Mouse (Mus musculus) telencephalon, adult 2 months (tissue): Measurements from ENCODE around the gene Cd59a.
A peak's percentile ranks its signal among the peaks of the same experiment; 100 is the strongest.
"Not testable (repeated sequence)": the region's sequence is repeated elsewhere in the genome, so short reads cannot be mapped to it uniquely, and the experiment has no call there.

Source experiments
- DNase-seq: peaks from one replicate; pipeline ENCODE4 v3.0.0-alpha.2; 2011; ENCODE audit warnings: low read depth, low spot score

The Cd59a gene

DNA sequence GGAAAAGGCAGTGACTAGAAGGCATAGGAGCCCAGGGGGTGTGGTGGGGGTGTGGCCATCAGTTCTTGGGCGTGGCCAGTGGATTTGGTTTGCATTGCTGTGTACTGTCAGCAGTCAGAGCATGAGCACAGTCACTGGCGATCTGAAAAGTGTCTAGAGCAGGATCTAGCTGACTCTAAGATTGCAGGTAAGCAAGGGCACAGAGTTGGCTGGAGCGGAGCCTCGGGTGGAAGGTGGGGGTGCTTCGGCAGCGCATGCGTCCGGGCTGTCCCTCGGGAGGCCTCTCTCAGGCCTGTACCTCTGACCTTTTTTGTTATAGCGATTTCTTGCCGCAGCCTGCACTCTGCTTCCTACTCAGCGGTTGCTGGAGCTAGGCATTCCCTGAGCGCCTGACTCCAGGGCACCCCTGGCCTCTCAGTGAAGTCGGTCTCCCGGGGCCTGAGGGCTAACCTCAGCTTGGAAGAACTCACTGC lies at the start of gene Cd59a:
Gene Cd59a, plus strand, starts transcription at position 61 of the 473 bp plus-strand sequence.
- DNase-seq: no peak

DNA sequence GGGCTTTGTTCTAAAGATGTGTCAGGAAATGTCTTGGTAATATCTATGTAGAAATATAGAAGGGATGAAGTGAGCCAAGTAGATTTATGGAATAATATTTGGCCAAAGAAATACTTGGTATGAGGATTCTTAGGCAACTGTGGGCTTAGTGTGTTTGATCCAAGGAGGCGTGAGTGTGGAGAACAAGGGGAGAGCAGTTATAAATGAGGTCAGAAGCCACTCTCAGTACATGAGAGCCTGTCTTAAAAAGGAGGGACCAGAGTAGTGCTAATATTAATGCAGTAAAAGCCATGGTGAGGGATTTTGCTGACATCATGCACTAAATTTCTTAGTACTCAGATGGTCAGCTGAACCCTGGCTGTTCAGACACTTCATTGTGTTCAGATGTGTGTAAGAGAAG lies 37.2 kb upstream of the Cd59a start:
- no peak for DNase-seq

DNA sequence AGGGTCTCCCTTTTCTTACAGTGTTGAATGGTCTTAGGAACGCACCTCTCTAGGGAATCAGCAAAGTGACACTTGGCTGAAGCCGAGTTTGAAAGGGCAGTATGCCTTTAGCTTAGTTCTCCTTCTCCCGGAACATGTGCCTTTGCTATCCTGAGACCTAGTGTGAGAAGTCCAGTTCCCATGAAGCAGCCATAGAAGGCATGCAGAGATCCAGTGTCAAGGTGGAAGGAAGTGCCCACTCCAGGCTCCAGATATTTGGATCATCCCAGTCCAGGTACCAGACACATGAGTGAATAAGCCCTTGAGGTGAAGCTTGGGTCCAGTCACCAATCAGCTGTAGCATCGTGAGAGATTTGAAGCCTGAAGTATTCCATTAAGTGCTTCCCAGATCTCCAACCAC lies 36.6 kb upstream of the Cd59a start:
- DNase-seq: no peak

DNA sequence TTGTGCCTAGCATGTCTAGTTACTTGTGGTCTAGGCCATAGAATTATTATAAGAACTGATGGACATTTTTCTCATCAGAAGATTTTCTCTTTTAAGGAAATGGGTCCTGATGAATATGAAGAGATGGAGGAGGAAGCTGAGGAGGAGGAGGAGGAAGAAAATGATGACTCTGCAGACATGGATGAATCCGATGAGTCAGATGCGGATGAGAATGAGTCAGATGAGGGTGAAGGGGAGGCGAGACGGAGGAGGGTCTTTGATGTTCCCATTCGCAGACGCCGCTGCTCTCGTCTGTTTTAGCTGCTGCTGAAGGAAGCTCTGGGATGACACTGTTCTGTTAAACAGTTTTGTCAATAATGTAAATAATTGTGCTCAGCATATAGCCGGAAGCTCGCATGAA lies 35.8 kb upstream of the Cd59a start:
- no peak for DNase-seq

DNA sequence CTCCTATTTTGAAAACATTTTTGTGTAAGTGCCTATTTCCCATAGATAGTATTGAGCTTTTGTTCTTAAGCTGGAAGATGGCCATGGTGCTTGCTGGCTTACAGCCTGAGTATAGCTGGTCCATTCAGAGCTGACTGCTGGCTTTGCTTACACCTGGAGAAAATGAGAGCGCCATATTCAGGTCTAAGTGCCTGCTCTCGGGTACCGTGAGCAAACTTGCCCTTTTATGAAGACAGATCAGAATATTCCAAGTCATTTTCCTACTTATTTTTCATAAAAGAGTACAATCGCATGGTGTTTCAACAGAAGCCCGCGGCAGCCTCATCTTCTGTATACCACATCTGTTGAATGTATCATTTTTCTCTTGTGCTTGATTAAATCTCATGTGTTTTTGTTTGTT lies 34.6 kb upstream of the Cd59a start:
- DNase-seq: no peak

DNA sequence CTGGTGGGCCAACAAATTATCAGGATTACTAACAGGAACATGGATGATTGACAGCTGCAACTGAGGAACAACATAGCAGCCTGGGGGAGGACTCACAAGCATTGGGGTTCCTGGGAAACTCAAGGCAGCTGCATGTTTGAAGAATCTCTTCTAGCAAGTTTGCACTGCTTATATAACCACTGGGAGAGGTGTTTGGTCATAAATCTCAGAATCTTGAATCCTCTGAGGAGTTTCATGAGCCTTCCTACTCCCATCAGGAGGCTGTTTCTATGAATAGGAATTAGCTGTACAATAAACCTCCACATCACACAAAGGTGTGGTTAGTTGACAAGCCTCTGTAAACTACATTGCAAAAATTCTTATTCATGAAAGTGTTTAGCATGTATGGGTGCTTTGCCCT lies 32.9 kb upstream of the Cd59a start:
- DNase-seq: peak; percentile 12

DNA sequence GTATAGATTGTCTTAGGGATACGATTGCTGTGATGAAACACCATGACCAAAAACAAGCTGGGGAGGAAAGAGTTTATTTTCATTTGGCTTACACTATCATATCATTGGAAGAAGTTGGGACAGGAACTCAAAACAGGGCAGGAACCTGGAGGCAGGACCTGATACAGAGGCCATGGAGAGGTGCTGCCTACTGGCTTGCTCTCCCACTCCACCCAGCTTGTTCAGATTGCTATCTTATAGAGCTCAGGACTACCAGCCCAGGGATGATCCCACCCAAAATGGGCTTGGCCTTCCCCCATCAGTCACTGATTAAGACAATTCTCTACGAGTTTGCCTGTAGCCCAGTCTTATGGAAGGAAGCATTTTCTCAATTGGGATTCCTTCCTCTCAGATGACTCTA lies 31.4 kb upstream of the Cd59a start:
- no peak for DNase-seq

DNA sequence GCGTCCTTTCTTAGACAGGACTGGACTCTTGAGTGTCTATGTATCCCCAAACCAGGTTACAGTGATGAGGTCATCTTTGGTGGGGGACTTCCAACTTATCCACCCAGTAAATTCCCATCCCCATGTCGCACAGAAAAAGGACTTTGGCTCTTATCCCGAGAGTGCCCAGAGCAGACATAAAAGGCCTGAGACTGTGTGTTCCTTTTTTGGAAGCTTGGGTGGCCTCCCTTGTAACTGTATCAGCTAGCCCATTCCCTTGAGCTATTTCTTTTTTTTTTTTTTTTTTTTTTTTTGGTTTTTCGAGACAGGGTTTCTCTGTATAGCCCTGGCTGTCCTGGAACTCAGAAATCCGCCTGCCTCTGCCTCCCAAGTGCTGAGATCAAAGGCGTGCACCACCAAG lies 30.1 kb upstream of the Cd59a start, which contains the start of gene Gm10912:
Gene Gm10912, plus strand, starts transcription at position 301 of the 400 bp plus-strand sequence.
- not testable (repeated sequence) for DNase-seq

DNA sequence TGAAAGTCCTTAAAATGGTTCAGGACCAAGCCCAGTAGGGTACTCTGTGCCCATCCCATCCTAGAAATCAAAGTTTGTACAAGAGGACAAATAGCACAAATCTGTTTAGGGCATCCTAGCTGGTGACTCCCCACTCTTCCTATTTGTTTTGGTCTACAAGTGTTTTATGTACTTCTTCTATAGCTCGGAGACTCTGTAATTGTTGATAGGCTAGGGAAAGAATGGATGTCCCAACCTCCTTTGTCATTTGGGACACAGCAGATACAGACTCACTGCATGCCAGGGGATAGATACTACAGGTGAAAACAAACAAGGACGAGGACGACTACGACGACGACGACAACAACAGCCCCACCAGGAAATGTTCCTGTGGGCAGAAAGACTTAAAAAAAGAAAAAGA lies 27.2 kb upstream of the Cd59a start, which contains the start of gene Gm10799:
Gene Gm10799, minus strand, starts transcription at position 101 of the 400 bp plus-strand sequence.
- not testable (repeated sequence) for DNase-seq

DNA sequence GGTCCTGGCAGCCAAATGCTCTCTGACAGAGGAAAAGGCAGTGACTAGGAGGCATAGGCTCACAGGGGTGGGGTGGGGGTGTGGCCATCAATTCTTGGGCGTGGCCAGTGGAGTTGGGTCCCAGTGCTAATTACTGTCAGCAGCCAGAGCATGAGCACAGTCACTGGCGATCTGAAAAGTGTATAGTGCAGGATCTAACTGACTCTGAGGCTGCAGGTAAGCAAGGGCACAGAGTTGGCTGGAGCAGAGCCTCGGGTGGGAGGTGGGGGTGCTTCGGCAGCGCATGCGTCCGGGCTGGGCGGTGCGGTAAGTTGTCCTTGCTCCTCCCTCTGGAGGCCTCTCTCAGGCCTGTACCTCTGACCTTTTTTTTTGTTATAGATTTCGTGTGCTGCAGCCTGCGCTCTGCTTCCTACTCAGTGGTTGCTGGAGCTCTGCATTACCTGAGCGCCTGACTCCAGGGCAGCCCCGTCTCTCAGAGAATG lies 25.9 kb upstream of the Cd59a start, which contains the start of gene Cd59b:
Gene Cd59b, plus strand, starts transcription at position 146 of the 482 bp plus-strand sequence.
- DNase-seq: no peak

DNA sequence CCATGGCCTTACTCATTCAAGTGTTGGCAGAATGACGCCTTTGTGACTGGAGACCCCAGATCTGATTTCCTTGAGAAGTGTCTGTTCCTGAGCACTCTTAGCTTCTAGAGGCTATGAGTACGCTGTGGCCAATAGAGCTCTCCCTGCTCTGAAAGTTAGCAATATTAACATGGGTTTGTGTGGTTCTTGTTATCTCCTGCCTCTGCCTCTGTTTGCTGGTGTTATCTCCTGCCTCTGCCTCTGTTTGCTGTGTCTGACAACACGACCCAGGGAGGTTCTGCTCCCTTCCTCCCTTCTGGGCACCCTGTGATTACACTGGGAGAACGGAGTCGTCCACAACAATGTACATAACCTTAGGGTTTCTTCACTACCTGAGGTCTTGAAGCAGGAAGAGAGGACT lies 17.3 kb upstream of the Cd59a start:
- DNase-seq: not testable (repeated sequence)

DNA sequence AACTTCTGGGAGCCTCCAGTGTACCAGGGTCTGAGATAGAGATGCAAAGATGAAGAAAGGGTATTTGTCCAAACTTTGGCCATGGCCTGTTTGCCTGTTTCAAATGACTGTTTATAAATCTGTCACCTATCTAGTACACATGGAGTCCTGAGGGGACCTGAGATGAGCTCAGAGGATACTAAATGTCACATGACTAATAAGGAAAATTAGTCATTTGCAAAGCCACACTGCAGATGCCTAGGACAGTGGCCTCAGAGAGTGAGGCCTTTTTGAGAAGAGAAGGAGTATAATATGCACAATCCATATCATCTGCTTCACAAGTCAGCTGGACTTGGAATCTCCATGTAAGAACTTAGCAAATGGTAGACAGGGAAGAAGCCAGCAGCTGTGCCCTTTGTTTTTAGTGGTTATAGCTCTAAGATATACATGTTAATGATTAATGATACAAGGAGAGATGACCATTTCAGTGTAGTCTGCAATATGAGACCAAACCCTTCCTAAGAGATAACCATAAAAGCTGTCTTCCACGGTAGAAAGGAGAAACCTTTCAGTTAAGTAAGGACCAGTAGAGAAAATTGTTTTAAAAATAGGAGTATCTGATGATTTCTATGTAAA lies 14.1 kb upstream of the Cd59a start:
- DNase-seq: not testable (repeated sequence)

DNA sequence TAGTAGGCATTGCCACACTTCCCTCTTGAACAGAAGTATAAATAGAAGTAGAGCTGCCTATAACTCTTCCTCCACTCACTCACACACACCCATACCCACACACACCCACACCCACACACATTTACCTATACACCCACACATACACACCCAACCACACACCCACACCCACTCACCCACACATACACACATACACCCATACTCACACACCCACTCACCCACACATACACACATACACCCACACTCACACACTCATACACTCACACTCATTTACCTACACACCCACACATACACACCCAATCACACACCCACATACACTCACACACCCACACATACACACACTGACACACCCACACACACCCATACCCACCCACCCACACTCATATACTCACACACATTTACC lies 13.1 kb upstream of the Cd59a start:
- no peak for DNase-seq

DNA sequence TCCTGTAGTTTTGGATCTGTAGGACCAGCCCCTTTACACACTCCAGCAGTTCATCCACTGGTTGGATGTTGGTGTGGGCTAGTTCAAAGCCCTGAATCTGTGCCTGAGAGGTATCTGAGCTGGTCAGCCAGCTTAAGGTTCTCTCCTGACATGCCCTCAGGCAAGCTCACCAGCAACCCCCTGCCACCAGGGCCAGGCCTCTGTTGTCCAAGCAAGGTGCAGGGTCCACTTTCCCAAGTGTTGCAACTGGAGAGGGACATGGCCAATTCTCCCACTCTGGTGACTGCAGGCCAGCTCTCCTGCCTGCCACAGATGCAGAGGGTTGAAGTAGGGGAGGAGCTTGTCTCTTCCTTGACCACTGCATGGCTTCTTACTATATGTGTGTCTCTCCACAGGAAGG lies 11.6 kb upstream of the Cd59a start:
- not testable (repeated sequence) for DNase-seq

DNA sequence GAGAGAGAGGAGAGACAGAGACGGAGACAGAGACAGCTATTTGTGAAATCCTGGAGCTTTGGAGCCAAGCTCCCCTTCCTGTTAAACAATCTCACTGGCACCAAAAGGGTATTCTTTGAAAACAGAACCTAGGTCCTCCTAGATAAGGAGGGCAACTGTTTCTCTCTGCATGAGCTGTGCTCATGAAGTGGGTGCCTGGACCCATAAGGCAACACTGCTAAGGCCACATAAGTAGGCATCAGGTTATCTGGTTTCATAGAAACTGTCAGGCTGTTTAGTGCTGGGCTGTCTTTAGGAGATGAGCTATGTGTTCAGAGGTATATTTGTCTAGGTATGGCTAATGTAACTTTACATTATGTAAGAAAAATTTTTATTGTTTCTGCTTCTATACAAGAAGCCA lies 8.0 kb upstream of the Cd59a start:
- not testable (repeated sequence) for DNase-seq

DNA sequence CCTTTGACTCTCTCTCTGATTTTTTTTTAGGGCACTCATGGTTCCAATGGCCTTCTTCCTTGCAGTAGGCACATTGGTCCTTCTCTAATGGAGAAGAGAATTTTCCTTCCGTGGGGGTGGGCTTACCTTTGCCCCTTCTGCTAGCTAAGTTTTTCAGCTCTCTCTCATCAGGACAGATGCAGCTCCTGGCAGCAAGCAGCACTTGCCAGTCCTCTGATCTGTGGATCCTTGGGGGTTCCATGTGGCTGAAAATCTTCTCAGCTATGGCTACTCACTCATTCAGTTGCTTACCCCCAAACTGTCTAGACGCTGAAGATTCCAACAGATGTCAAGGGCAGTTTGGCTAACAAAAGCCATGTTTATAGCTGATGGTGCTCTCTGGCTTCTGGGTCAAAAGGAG lies 2.3 kb upstream of the Cd59a start:
- DNase-seq: no peak

DNA sequence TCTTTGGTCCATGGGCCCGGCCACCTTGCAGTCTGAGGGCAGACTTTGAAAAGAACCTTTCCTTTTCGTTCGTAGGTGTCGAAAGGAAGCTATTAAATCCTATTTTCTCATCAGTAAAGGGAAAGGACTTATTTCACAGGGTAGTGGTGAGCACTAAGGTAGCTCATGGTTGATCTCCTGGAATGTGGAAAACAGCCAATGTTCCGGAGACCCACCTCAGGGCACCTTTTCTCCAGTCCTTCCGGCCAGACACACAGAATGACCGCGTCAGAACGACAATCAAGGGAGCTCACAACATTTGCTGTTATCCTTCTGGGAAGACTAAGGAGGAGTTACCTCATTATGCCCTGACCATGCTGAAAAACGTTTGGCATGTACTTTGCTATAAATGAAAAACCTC lies 655 bp downstream of the Cd59a start:
- DNase-seq: no peak

DNA sequence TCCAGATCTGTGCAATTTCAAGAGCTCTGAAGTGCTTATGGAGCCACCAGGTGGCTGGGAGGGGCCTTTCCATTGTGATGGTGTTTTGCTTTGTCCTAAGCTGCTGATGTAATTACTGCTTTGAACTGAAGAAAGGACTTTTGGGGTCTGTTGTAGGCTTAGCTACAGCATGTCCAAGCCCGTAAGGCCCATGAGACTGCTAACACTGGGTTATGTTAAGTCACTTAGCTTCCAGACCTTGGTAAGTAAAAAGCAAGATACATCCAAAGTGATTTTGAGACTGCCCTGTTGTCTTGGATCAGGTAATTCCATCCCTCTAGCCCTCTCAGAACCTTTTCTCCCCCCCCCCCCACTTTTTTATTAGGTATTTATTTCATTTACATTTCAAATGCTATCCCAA lies 1.2 kb downstream of the Cd59a start:
- not testable (repeated sequence) for DNase-seq

DNA sequence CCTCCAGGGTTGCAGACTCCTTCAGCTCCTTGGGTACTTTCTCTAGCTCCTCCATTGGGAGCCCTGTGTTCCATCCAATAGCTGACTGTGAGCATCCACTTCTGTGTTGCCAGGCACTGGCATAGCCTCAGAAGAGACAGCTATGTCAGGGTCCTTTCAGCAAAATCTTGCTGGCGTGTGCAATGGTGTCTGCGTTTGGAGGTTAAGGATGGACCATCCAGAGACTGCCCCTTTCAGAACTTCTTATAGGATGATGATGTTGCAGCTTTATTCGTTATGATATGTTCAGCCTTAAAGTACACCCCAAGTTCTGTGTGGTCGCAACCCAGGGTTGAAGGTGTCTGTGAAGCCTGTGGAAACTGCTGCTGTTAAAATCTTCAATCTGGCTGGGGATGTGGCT lies 1.8 kb downstream of the Cd59a start:
- DNase-seq: not testable (repeated sequence)

DNA sequence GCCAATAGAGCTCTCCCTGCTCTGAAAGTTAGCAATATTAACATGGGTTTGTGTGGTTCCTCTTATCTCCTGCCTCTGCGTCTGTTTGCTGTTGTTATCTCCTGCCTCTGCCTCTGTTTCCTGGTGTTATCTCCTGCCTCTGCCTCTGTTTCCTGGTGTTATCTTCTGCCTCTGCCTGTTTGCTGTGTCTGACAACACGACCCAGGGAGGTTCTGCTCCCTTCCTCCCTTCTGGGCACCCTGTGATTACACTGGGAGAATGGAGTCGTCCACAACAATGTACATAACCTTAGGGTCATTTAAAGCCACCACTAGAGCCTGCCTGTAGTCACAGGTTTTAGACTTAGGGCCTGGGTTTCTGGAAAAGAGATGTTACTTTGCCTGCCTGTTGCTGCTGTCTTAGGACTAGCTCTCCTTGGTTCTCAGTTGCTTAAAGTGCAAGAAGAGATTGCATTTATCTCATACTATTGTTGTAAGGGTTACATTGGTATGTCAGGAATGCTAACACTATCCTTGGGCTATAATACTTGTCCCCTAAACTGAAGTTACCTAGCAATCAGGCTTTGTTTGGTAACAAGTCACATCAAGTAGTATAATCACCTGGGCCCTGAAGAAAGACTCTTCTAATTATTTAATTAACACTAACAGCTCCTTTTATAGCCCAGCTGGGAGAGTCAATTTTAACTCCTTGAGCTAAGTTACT lies 3.1 kb downstream of the Cd59a start:
- DNase-seq: no peak

DNA sequence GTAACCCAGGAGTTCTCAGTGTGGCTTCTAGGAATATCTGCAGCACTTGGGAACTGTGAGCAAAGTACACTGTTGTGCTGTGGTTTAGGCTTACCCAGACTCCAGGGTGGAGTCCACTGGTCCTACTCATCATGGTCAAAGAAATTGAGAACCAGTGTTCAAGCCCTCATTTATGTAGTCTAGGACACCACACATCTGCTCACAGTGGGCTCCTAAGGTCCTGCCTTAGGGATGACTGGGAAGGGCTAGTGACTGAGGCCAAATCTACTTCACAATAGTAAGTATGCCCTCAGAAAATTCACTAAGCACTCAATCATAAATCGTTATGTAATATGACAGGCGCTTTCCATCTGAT lies 3.6 kb downstream of the Cd59a start:
- no peak for DNase-seq

DNA sequence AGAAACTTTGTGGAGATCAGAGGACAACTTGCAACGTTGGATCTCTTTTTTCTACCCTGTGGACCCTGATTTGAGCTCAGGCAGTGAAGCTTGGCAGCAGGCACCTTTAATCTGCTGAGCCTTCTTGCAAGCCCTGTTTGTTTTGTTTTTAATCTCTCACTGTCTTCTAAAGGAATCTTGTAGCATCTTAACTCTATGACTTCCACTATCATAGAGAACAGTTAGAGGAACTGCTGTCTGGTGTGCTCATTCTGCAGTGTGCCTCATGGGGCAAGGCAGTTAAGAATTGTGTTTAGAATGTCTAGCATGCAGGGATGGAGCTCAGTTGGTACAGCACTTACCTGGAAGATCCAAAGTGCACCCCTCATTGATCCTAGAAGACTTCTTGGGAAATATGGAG lies 4.3 kb downstream of the Cd59a start:
- DNase-seq: no peak

DNA sequence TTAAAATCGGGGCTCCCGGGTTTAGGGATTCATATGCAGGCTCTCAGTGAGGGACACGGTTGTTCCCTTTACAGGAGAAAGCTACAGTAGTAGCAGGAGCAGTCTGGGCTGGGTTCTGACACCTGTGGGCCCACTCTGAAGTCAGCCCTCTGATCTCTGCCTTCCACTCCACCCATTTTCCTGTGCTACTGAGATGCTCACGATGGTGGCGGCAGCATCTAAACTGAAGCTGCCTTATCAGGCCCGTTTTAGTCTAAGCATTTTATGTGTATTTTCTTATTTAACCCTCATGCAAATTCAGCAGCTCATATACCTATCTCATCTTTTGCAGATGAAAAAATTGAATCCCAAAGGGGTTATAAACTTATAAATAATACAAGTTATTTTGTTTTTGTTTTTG lies 9.2 kb downstream of the Cd59a start:
- DNase-seq: no peak
